Mouse (Mus musculus): Measurements from ENCODE around the gene Ap5m1. TPM values are rescaled to one million over a fixed set of nuclear protein-coding genes. Genes with fewer than 3 reads are reported as not detected.
A peak's percentile ranks its signal among the peaks of the same experiment; 100 is the strongest.
"Not testable (repeated sequence)": the region's sequence is repeated elsewhere in the genome, so short reads cannot be mapped to it uniquely, and the experiment has no call there.

Gene Ap5m1
- 10.4 and 12.3 TPM in 2 replicates for polyA plus RNA-seq (2012; rRNA removed)

- WGBS = 1% methylated on average over 62 of the region's 62 CpGs
- no peak for DNase-seq (ENCODE audit: low read depth, low spot score)
Measured at GRCm38 (mm10) chr14:49065529-49066273, at the start of gene Ap5m1. Gene Ap5m1, plus strand, starts transcription at chr14:49066097.

GRCm38 (mm10) chr14:49019765-49020164 is 46.1 kb upstream of the Ap5m1 start:
- WGBS = 83% methylated on average over 5 of the region's 5 CpGs

GRCm38 (mm10) chr14:49027040-49027778 is 38.7 kb upstream of the Ap5m1 start:
- WGBS = 44% methylated on average over 6 of the region's 6 CpGs
- peak; percentile 43 for DNase-seq (ENCODE audit: low read depth, low spot score)

More at GRCm38 (mm10) chr14:49019765-49020164, 46.1 kb upstream of the Ap5m1 start:
- DNase-seq (ENCODE audit: low read depth, low spot score) = no peak

GRCm38 (mm10) chr14:49027779-49028368 is 38.0 kb upstream of the Ap5m1 start:
- no peak for DNase-seq (ENCODE audit: low read depth, low spot score)
- 67% methylated on average over 3 of the region's 3 CpGs for WGBS

- 95% methylated on average over 5 of the region's 5 CpGs for WGBS
Measured at GRCm38 (mm10) chr14:49028991-49029390, 36.9 kb upstream of the Ap5m1 start.

GRCm38 (mm10) chr14:49045610-49046009 is 20.3 kb upstream of the Ap5m1 start:
- no peak for DNase-seq (ENCODE audit: low read depth, low spot score)
- 89% methylated on average over 4 of the region's 4 CpGs for WGBS

More at GRCm38 (mm10) chr14:49028991-49029390, 36.9 kb upstream of the Ap5m1 start:
- no peak for DNase-seq (ENCODE audit: low read depth, low spot score)

- no peak for DNase-seq (ENCODE audit: low read depth, low spot score)
Measured at GRCm38 (mm10) chr14:49049492-49049891, 16.4 kb upstream of the Ap5m1 start.

- 19% methylated on average over 2 of the region's 2 CpGs for WGBS
- DNase-seq (ENCODE audit: low read depth, low spot score) = no peak
Measured at GRCm38 (mm10) chr14:49063838-49064237, 2.1 kb upstream of the Ap5m1 start.

GRCm38 (mm10) chr14:49066274-49066823 is 452 bp downstream of the Ap5m1 start, which contains the start of gene Exoc5:
Gene Exoc5, minus strand, starts transcription at chr14:49066653.
- under 1% methylated on average over 53 of the region's 53 CpGs for WGBS
- peak; percentile 85 for DNase-seq (ENCODE audit: low read depth, low spot score)

GRCm38 (mm10) chr14:49072837-49073236 is 6.9 kb downstream of the Ap5m1 start:
- 81% methylated on average over 2 of the region's 2 CpGs for WGBS
- no peak for DNase-seq (ENCODE audit: low read depth, low spot score)

- 96% methylated on average over 7 of the region's 7 CpGs for WGBS
- DNase-seq (ENCODE audit: low read depth, low spot score) = no peak
Measured at GRCm38 (mm10) chr14:49073896-49074295, 8.0 kb downstream of the Ap5m1 start.

- DNase-seq (ENCODE audit: low read depth, low spot score) = no peak
- 62% methylated on average over 2 of the region's 2 CpGs for WGBS
Measured at GRCm38 (mm10) chr14:49074361-49074760, 8.5 kb downstream of the Ap5m1 start.

GRCm38 (mm10) chr14:49078820-49079219 is 12.9 kb downstream of the Ap5m1 start:
- no peak for DNase-seq (ENCODE audit: low read depth, low spot score)
- WGBS = 54% methylated on average over 2 of the region's 2 CpGs

GRCm38 (mm10) chr14:49086522-49086921 is 20.6 kb downstream of the Ap5m1 start:
- no peak for DNase-seq (ENCODE audit: low read depth, low spot score)
- WGBS = 45% methylated on average over 4 of the region's 4 CpGs

GRCm38 (mm10) chr14:49088155-49089048 is 22.5 kb downstream of the Ap5m1 start:
- whole genome bisulfite sequencing = 38% methylated on average over 14 of the region's 14 CpGs
- DNase-seq (ENCODE audit: low read depth, low spot score) = peak; percentile 45

- 48% methylated on average over 6 of the region's 6 CpGs for WGBS
- no peak for DNase-seq (ENCODE audit: low read depth, low spot score)
Measured at GRCm38 (mm10) chr14:49089461-49090058, 23.7 kb downstream of the Ap5m1 start.

- no peak for DNase-seq (ENCODE audit: low read depth, low spot score)
Measured at GRCm38 (mm10) chr14:49090102-49090501, 24.2 kb downstream of the Ap5m1 start.

GRCm38 (mm10) chr14:49091277-49091676 is 25.4 kb downstream of the Ap5m1 start:
- no peak for DNase-seq (ENCODE audit: low read depth, low spot score)

More at GRCm38 (mm10) chr14:49090102-49090501, 24.2 kb downstream of the Ap5m1 start:
- 67% methylated on average over 5 of the region's 5 CpGs for WGBS

GRCm38 (mm10) chr14:49091755-49092154 is 25.9 kb downstream of the Ap5m1 start:
- not testable (repeated sequence) for DNase-seq (ENCODE audit: low read depth, low spot score)
- WGBS = 27% methylated on average over 1 of the region's 1 CpGs

More at GRCm38 (mm10) chr14:49091277-49091676, 25.4 kb downstream of the Ap5m1 start:
- WGBS = 95% methylated on average over 4 of the region's 4 CpGs

Data from large intestine, adult 2 months (tissue).